Mouse (Mus musculus): Measurements from ENCODE around the gene Top1.

GRCm38 (mm10) chr2:160657801-160658442 is 12.2 kb downstream of the Top1 start:
- TF ChIP-seq CTCF (IDR thresholded peaks at IDR 0.05; ENCODE audit: low read depth) (no peak), EP300 (optimal IDR thresholded peaks at IDR 0.05) (no peak)

All from stomach, postnatal 0 days (tissue).